Mouse (Mus musculus) cortical plate, adult 2 months (tissue): Measurements from ENCODE around the gene Nfia.

ENCODE experiments used
- CTCF ChIP-seq: fragments of 200-500 bp; IDR thresholded peaks from 2 replicates; pipeline ENCODE4 v1.5.1; 2011; ENCODE audit warnings: mild to moderate bottlenecking, control low read depth, low read length; ENCODE audit not compliant: insufficient read depth; ENCODE audit errors: extremely low read depth
- POLR2A ChIP-seq: fragments of 200-500 bp; IDR thresholded peaks from 2 replicates; pipeline ENCODE4 v1.6.1; 2011; ENCODE audit warnings: mild to moderate bottlenecking, low read length, control low read depth; ENCODE audit not compliant: insufficient read depth; ENCODE audit errors: extremely low read depth

DNA sequence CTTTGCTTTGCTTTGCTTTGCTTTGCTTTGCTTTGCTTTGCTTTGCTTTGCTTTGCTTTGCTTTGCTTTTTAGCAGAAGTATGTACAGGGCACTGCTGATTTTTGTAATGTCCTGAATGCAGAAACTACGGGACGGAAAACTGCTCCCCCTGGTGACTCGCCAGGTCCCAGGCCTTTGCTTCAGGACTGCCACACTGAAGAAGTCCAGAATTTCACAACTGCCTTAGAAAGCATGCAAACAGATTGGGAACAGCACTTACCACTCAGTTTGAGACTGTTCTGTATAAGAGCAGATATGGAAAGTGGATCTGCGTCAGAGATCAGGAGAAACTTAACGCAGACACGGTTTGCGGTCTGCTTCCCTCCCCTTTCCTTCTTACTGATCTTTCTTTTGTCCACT lies 336.5 kb downstream of the Nfia start:
- TF ChIP-seq CTCF, result peak; percentile 22; the same call in 1 of the 2 replicates
- no peak for TF ChIP-seq POLR2A
